Mouse (Mus musculus): ENCODE measurements at regions not wholly inside any gene's neighbourhood (a gene's known extent, or its start where the extent isn't known, plus 50 kb on each side); places are given as distances from the start of the nearest gene placed in this dataset.
"Not testable (repeated sequence)": the region's sequence is repeated elsewhere in the genome, so short reads cannot be mapped to it uniquely, and the experiment has no call there.

DNA sequence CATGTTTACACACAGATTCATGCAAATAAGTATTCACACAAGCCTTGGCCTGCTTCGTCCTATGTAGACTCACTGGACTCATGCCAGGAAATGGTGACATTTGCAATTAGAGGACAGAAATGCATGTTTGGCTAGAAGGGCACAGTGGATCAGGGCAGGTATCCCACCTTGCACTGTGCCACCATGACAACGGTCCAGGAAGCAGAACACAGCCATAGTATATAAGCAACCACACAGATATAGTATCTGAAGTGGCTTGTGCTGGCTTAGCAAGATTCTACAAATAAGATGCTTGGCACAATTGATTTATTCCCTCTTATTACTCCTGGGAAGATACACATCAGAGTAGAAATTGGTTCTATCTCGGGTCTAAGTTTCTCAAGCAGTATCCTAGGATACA is 218.0 kb downstream of the Unc5cl start:
- no peak for DNase-seq (ENCODE audit: extremely low spot score)

GRCm38 (mm10) chr17:48678216-48678832 is 223.6 kb downstream of the Unc5cl start:
- no peak for DNase-seq (ENCODE audit: extremely low spot score)

- DNase-seq (ENCODE audit: extremely low spot score) = no peak
Observed at GRCm38 (mm10) chr17:48680331-48680730, 225.6 kb downstream of the Unc5cl start.

GRCm38 (mm10) chr17:48688944-48689343 is 234.2 kb downstream of the Unc5cl start:
- DNase-seq (ENCODE audit: extremely low spot score) = no peak

- no peak for DNase-seq (ENCODE audit: extremely low spot score)
Observed at GRCm38 (mm10) chr17:48698456-48698855, 233.7 kb upstream of the Lrfn2 start.

- DNase-seq (ENCODE audit: extremely low spot score) = peak; percentile 17
Observed at GRCm38 (mm10) chr17:48700591-48700990, 231.6 kb upstream of the Lrfn2 start.

DNA sequence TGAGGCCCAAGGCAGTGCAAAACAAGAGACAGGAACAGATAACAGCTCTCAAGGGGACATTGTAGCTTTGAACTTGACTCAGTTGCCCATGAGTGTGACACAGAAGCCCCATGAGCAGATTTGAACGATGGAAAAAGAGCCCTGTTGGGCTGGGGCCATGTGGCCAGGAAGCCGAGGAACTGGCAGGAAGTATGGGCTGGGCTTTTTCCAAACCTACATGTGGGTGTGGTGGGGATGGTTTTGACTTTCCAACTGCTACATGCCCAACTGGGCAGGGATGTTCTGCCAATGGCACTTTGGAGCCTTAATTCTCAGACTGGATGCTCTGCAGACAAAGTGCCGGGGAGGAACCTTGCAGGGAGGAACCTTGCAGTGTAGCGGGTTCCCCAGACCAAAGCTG is 211.7 kb upstream of the Lrfn2 start:
- no peak for DNase-seq (ENCODE audit: extremely low spot score)

DNA sequence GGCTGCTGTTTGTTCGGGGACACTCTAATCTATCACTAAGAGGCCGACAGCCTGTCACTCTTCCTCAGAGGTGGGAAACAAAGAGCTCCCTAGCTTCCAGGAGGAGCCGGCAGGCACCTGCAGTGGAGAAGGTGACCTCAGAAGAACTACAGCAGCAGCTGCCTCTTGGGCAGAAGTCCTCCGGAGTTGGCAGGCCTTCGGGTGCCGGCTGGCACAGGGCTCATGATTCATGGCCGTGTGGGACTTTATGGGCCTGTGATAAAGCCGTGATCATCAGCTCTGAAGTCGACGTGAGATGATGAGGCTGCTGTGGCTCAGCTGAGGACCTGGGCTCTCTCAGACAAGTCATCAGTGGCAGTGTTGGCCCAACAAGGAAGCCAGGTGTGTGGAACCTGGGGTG is 208.9 kb upstream of the Lrfn2 start:
- DNase-seq (ENCODE audit: extremely low spot score) = no peak

DNA sequence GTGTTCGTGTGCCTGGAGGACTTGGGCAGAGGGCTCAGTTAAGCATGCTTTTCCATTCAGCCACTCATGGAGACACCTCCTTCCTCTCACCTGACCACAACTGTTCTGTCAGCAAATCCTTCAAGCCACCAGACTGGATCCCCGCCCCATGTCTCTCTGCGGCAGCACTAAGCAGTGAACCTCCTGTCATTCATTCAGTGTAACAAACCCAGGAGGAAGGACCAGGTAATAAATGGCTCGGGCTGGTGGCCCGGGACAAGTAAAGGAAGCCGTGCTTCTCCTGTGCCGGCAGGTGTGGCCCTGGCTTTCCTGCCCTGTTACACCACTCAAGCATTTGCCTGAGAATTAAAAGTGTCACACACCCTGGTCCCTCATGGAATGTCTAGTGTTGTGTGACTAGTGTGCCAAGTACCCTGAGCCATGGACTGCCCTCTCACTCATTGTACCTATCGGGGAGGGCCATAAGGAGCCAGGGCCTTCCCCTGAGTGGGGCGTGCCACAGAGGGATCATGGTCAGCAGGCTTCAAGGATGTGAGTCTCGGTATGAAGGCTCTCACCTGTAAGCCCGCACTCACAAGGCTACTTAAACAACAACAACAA is 207.6 kb upstream of the Lrfn2 start:
- no peak for DNase-seq (ENCODE audit: extremely low spot score)

GRCm38 (mm10) chr17:48726460-48726859 is 205.7 kb upstream of the Lrfn2 start:
- DNase-seq (ENCODE audit: extremely low spot score) = no peak

DNA sequence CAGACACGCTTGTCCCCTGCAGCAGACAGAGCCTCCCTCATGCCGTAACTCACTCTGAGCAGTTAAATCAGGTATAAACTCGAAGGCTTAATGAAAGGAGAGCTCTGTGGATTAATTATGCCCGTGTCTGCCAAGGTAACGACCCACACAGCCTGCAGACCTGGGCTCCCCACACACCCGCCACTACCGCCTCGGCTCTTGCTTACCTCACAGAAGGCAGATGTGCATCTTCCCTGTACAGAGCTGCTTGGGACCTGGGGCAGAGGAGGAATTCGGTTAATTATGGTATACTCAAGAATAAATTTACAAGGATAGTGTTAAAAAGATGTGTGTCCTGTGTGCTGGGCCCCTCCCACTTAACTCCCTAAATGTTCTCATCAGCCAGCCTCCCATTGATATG is 198.4 kb upstream of the Lrfn2 start:
- no peak for DNase-seq (ENCODE audit: extremely low spot score)

DNA sequence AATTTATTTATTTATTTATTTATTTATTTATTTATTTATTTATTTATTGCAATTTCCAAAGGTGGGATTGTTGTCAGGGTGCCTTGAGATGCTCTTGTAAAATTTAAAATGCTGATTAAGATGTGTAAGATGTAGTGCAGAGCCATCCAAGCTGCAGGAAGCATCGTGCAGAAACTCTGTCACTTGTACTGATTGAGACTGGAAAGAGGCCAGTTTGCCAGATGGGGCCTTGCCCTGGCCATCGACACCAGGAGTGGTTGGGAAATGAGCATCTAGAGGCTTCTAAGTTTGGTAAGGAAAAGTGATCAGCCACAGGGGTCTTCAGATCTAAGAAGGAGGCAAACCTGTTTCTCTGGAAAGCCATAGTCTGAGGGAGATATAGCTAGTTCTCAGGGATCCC is 195.0 kb upstream of the Lrfn2 start:
- not testable (repeated sequence) for DNase-seq (ENCODE audit: extremely low spot score)

- DNase-seq (ENCODE audit: extremely low spot score) = no peak
Observed at GRCm38 (mm10) chr17:48738708-48739107, 193.5 kb upstream of the Lrfn2 start.

DNA sequence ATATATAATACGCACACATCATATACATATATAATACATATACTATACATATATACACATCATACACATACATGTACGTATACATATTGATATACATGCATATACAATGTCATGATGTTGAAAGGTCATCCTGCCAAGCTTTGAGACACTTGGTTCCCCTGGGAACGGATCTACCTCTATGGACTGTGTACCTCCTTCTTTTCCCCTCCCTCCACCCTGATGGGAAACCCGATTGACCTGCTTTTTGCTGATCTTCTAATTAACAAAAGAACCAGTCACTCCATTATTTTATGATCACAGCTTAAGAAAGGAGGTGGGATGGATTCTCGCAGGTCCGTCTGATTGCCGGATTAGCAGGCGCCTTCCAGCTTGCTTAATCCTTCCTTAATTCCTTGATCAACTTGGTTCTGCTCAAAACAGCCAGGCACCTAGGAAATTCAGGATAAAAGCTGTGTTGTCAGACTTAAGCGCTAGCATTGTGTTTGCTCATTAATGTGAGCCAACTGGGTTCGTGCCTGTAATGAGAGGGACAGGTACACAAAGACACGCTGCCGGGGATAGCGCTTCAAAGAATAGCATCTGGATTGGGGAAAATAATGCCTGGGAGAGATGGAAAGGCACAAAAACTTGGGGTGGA is 189.3 kb upstream of the Lrfn2 start:
- DNase-seq (ENCODE audit: extremely low spot score) = no peak

- DNase-seq (ENCODE audit: extremely low spot score) = no peak
Observed at GRCm38 (mm10) chr17:48770099-48770498, 162.1 kb upstream of the Lrfn2 start.

- no peak for DNase-seq (ENCODE audit: extremely low spot score)
Observed at GRCm38 (mm10) chr17:48771721-48772320, 160.4 kb upstream of the Lrfn2 start.

- DNase-seq (ENCODE audit: extremely low spot score) = peak; percentile 73
Observed at GRCm38 (mm10) chr17:48774172-48774890, 157.8 kb upstream of the Lrfn2 start.

GRCm38 (mm10) chr17:48775479-48775878 is 156.7 kb upstream of the Lrfn2 start:
- DNase-seq (ENCODE audit: extremely low spot score) = no peak

- peak; percentile 24 for DNase-seq (ENCODE audit: extremely low spot score)
Observed at GRCm38 (mm10) chr17:48776502-48776902, 155.7 kb upstream of the Lrfn2 start.

- DNase-seq (ENCODE audit: extremely low spot score) = no peak
Observed at GRCm38 (mm10) chr17:48780217-48780616, 152.0 kb upstream of the Lrfn2 start.

- no peak for DNase-seq (ENCODE audit: extremely low spot score)
Observed at GRCm38 (mm10) chr17:48784417-48784816, 147.8 kb upstream of the Lrfn2 start.

DNA sequence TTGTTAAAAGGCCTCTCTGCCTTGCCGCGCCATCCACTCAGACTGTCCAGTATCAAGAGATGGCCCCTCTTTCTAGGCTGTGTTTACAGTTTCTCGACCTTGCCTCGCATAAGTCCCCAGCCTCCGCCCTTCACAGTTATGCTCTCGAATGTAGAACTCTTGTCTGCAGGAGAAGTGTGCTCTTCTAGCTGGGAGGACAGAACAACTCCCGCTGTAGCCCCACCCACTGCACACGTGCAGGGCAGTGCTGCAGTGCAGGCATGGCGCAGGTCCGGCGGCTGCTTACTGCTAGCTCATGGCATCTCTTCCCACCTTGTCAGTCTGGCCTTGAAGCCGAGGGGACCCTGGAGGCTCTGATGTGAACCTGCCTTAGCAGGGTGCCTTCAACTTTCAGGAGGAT is 145.7 kb upstream of the Lrfn2 start:
- no peak for DNase-seq (ENCODE audit: extremely low spot score)
